Mouse (Mus musculus): ENCODE data around the gene Fat4. TPM values are rescaled to one million over a fixed set of nuclear protein-coding genes. Genes with fewer than 3 reads are reported as not detected.

The Fat4 gene
- total RNA-seq, 2 experiments from 2014 or later = 33.2 to 33.3 TPM

DNA sequence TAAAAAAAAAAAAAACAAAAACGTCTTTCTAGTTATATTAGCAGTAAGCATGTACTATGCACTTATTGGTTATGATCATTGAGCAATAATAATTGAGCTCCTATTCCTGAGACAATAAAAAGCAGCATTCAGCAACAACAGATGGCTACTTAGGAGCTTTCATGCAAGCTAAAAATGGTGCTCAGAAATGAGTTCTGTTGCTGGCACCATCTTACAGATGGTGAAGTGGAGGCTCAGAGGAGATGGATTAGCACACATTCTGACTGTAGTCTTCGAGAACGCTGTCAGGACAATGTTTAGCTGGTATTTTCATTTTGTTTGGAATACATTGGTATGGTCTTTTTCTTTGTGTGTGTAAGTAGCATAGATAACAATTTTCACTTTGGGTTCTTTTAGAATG is 20.1 kb downstream of the Fat4 start:
- no peak for DNase-seq (ENCODE audit: low spot score in 2 of 2)

DNA sequence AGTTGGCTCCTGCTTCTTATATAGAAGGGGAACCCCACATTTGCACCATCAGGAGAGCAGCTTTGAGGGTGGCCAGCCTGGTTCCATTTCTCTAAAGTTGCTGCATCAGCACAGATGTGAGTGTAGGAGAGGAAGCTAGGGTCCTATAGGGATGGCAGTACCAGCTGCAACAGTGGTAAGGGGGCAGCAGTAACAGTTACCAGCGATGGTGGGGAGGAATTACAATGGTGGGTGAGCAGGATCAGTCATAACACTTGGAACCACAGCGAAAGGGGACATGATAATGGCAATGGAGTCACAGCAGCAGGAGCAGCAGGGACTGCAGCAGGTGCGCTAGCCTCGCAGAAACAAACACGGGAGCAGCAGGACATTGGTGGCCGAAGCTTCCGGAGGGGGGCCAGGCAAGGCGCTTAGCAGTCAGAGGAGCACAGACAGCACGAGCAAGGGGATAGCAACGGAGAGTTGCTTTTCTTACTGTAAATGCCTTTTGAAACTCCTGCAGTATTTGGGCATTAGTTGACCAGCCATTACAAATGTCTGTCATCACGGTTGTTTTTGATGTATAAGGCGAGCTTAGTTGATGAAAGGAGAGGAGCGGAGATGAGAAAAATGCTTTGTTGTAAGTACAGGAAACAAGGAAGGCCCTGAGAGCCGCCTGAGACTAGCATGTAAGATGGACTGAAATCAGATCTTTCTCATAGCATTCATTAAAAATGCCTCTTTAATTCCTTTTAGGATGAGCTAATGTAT is 21.1 kb downstream of the Fat4 start:
- no peak for DNase-seq (ENCODE audit: low spot score in 2 of 2)

DNA sequence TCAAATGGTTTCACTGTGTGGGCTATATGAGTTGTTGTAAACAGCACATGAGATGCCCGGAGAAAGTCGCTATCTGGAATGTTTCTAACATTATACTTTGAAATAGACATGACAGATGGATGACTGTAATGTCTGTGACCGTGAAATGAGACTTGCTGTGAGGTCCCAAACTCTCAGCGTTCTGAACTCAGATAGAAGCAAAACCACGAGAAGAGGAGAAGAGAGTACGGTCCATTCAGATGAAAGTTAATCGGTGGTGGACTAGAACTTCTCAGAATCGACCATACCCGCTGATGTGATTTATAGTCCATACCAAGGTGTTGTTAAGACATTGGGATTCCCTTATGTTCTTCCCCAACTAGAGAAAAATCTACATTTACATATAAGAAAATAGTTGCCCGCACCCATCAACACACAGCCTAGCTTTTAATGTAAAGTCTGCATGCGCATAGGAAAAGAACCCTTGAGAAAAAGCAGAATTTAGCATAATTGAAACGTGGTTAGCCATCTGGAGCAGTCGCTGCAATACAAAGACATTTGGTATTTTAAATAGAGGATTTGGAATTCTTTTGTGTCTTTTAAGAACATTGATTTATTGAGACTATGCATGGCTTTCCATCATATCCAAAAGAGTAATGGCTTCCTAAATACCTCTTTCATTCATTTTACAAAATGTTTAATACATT is 21.8 kb downstream of the Fat4 start:
- no peak for DNase-seq (ENCODE audit: low spot score in 2 of 2)

DNA sequence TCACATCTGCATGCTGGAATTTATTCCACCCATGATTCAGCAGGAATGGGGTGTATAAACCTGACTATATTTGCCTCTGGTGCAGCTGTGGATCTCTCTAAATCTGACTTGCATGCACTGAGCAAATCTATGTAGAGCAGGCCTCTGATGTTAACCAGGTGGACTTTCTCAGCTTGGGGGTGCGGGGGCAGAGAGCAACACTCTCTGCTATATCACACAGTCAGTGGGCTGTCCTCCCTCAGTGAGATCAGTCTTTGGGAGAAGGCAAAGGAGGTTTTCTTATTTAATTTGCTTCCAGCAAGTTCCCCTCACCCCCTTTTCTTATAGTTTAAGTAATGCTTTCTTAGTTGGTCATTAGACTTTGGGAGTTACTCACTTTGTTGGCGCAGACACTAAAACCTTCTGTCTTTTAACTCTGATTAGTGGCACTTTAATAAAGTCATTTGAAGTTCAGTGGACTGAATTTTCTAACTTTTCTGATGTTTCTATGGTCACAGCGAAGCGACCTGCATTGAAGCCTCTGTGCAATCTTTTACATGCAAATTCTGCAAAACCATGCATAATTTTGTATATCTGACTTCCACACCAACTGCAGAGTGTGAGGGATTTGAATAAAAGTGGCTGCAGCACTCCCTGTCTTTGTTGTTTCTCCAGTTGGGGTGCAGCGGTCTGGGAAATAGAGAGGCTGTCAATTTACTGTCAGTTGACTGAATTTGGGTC is 26.2 kb downstream of the Fat4 start:
- DNase-seq (ENCODE audit: low spot score in 2 of 2) = no peak

DNA sequence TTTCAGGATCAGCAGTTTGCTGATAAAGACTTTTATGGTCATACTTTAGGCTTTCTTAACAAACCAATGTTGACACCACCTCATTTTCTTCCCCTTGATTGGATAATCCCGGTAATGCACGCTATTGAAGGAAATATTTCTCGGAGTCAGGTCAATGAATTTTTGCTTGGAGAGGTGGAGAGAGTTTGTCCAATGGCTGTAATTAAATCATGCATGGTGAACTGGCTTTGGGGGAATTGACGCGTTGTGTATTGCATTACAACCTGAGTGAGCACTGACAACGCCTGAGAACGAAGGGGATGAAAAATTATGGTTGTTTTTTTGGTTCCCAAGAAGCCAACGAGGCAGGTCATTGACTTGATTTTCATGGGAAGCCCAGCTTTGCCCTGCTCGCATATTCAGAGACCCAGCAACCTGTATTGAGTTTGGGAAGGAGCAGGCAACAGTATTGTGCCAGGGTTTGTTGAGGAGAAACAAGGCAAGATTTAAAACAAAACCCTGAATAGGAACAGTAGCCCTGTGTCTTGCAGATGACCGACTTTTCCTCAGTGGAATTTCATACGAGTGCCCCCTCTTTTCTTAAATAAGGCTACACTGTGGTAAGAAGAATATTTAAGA is 26.9 kb downstream of the Fat4 start:
- DNase-seq (ENCODE audit: low spot score in 2 of 2) = no peak

DNA sequence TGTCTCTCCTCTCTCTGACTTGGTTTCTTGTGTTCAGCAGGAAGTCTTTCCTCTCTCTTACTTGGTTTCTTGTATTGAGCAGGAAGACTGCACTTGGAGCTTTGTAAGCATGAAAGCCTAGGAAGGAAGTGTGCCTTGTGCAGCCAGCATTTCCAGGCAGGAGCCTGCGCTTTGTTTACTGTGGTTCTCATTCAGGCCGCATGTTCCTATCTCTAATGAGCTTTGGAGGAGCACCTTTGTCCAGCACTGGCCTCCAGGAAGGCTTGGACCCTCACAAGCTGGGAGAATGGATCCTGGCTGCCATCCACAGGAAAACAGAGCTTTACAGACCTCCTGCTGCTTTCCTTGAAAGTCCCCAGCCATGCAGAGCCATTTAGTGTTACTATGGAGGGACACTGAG is 32.2 kb downstream of the Fat4 start:
- DNase-seq (ENCODE audit: low spot score in 2 of 2) = peak in 1 of 2 experiments; percentile 42

DNA sequence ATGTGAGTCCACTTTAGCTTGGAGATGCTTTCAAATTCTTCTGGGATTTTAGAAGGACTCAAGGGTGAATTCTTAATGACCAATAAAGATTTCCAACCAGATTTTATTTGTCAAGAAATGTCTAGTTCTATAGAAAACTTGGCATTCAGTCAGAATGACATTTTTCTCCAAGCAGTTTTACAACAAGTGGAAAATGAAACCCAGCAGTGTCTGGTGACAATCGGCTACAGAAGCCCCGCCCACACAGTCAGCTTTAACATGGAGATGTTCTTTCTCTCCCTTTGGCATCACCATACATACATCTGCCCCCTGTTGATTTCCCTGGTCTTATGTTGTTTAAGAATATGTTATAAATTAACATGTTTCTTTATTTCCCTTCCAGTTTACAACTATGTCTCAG is 34.3 kb downstream of the Fat4 start:
- DNase-seq (ENCODE audit: low spot score in 2 of 2) = no peak

DNA sequence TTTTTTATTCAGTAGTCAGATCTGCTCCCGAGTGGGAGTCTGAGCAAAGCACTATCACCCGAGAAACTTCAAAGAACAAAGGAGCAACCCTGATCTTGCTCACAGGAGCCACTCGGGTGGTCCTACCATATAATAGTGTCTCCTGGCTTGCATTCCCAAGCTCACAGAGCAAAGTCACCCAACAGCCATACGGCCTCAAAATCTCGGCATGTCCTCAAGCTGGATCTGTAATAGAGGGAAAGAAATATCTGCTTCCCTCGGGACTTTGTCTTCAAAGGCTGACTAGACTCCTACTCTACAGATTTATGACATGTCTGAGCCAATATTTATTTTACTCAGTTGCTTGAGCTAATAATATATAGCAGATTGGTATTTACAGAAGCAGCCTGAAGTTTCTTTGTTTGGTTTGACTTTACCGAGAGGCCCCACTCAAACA is 36.5 kb downstream of the Fat4 start:
- no peak for DNase-seq (ENCODE audit: low spot score in 2 of 2)

DNA sequence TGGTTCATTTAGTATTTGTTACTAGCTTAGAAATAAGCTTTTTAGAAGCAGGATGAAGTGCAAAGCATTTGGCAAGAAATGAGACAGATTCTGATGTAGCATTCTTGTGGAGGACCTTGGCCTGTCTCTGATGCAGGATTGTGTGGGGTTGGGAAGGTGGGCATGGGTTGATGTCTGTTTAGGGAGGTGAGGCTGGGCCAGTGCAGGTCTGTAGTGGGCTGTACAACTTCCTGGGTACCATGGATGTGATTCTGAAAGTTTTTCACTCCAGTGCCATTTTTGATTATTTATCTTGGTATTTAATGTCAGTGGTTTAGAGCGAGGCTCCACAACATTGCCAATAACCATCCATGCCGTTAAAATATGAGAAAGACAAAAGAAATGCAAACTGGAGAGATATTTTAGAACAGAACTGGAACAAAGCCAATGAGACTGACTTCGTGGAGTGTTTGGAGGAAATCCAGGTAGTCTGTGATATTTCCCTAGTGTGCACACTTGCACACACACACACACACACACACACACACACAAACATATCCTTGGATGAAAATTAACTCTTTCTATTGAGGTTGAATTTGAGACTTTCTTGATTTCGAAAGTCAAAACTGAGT is 41.4 kb downstream of the Fat4 start:
- DNase-seq (ENCODE audit: low spot score in 2 of 2) = no peak

DNA sequence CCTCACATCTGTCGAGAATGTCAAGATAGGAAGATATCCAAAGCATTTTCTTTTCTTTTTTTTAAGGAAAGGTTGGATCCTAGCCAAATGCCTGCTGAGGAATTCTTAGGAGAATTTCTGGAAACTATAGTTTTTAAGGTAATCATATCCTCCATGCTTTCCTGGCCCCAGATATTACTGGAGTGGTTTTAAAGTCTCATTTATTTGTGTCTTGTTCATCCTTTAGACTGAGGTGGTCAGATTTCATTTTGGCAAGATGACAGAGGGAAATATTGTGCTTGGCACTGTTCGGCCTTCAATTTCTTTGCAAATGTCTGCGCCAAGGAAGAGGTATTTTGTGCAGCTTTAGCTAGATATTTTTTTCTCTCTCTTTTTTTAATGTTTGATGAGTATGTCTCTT is 42.0 kb downstream of the Fat4 start:
- DNase-seq (ENCODE audit: low spot score in 2 of 2) = no peak

DNA sequence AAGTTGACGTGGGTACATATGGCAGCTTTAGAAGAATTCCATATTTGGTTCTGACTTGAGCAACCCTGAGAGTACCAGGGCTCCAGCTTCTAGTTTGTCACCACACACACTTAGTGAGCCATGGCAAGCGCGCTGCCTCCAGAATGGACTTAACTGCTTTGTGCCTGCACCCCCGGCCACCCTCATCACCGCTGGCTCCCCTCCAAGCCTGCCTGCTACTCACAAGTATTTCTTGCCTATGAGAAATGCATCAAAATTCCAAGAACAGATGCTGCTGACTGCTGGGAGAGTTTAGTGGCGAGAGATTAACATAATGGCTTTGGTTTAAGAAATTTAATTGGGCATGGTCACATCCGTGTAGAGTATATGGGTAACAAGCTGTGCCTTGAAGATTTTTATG is 48.0 kb downstream of the Fat4 start:
- no peak for DNase-seq (ENCODE audit: low spot score in 2 of 2)

DNA sequence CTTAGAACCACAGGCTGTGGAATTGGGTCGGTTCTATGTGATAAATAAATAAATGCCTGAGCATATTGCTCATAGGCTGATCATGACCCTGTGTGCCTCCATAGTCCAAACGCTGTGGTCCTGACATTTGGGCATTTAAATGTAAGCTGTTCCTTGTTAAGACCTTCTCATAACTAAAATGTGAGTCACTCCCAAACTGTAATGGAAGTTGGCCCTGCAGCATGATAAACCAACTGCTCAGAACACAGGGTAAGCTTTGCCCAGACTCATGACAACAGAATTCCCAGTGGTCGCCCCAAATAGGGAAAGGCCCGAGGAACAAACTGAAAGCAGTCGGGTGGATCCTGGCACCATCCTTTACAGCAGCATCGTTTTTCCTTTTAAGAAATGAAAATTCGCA is 49.7 kb downstream of the Fat4 start:
- no peak for DNase-seq (ENCODE audit: low spot score in 2 of 2)

DNA sequence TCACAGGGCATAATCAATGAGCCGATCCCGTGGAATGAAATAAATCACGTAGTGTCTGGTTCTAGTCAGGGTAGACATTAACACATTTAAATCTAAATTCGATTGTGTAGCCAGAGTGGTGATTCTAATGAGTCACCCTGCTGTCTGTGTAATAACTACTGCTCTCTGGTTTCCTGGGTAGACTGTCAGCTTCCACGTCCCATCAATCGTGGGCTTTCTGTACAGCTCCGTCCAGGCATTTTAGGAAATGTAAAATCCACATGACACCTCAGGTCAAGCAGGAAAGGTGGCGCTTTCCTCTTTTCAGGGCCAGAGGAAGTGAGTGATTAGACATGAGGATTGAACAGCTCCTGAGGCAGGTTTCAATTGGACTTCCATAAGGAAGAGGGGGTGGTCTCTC is 50.4 kb downstream of the Fat4 start:
- DNase-seq (ENCODE audit: low spot score in 2 of 2) = no peak

DNA sequence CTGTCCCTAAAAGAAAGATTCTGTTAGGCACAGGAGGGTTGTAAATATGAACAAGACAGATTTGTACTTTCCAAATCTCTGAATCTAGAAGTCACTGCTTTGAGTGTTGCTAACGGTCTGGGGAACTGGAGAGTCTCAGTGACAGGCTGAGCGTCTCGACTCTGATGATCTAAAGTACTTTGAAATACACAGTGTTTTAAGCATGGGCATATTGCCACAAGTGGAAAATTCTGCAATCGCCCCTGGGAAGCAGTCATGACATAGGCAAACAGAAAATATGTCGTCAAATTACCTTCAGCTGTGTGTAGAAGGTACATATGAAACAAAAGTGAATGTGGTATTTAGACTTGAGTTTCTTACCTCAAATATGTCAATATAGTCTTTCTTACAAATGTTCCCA is 51.4 kb downstream of the Fat4 start:
- no peak for DNase-seq (ENCODE audit: low spot score in 2 of 2)

DNA sequence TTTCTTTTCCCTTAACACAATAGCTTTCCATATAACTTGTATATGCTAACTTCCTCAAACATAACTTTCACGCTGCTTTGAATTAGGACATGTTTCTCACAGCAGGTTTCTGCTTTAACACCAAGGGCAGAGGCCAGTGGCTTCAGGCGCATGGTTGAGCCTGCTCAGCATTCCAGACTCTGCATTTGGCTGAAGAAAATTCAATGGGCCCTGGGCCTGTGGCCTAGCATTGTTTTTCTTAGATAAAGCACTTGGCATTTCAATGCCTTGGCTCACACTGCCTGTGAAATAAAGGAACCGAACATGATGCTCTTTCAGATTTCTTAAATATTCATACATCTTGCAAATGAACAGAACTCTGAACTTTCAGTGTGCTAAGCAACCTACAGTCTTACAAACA is 52.8 kb downstream of the Fat4 start:
- no peak for DNase-seq (ENCODE audit: low spot score in 2 of 2)

DNA sequence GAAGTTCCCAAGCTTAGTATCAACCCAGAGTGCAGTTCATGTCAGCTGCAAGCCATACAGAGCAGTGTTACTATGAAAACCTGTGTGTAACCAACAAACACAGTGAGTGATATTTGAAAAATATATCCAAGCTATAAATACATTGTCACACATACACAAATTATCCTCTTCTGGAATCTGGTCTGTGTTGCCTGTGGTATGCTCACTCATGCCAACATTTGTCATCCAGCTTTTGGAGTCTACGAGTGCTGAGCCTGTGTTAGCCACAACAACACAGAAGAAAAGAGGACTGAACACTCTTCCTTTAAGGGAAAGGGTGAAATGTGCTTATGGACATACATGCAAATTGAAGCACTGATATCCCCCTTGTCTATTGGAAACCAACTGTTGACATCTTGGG is 53.6 kb downstream of the Fat4 start:
- no peak for DNase-seq (ENCODE audit: low spot score in 2 of 2)

DNA sequence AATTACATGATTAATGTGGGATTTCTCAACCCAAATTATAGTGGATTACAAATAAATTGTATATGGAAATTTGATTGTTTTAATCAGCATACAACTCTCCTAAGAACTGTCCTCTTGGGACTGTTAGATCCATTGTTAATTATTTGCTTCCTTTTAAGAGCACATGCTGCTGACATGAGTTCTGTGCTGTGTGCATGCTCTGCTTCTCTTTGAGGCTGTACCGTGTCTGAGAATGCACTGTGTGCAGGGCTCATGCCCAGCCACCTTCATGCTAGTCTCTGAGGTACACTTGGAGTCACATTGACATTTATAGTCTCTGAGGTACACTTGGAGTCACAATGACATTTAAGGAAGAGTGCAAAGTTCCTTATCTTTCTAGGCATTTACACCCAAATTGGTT is 58.4 kb downstream of the Fat4 start:
- DNase-seq (ENCODE audit: low spot score in 2 of 2) = no peak

DNA sequence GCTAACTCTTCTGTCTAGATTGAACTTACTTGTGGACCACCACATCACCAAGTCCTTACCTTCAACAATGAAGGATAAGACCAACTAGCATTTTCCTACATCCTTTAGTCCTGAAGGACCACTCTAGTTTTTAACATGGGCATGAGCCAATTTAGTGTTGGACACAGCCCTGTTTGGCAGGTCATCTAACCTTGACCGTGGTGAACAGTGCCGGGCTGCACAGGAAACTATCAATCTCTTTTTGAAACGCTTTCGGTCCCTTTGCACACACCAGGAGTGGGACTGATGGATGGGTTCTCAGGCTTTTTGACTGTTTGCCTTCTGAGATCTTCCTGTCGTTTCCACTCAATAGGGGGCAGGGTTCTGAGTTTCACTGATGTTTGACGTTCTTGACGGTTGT is 61.0 kb downstream of the Fat4 start:
- no peak for DNase-seq (ENCODE audit: low spot score in 2 of 2)

DNA sequence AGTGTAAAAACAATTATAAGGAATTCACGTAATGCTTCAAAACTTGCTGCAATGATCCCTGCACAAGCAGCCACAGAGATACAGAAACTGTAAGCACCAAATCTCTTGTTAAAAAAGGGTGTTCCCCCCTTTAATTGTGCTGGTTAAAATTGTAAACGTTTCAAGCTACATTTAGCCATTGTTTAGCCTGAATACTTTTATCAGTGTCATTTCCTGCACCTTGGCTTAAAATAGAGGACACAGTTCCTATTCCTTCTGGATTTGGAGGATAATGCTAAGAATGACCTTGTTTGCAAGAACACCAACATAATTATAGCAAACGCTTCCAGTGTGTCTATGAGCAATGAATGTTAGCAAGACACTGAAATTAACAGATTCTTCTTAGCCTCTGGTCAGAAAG is 65.9 kb downstream of the Fat4 start:
- no peak for DNase-seq (ENCODE audit: low spot score in 2 of 2)

DNA sequence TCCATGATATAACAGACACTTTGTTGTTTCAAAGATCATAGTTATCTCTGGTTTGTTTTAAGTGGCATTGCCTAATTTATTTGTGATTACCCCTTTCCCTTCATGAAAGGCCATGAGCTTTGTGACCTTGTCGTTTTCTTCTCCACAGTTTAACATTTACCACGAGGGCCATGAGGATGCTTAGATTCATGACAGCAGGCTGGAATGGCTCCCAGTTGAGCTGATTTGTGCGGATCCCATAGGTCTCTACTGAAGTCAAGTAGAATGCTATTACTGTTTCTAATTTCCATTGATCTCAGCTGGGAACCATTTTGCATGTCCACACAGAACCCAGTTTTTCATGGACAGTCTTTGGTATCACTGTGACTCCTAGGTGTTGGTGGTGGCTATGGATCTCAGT is 67.5 kb downstream of the Fat4 start:
- DNase-seq (ENCODE audit: low spot score in 2 of 2) = no peak

DNA sequence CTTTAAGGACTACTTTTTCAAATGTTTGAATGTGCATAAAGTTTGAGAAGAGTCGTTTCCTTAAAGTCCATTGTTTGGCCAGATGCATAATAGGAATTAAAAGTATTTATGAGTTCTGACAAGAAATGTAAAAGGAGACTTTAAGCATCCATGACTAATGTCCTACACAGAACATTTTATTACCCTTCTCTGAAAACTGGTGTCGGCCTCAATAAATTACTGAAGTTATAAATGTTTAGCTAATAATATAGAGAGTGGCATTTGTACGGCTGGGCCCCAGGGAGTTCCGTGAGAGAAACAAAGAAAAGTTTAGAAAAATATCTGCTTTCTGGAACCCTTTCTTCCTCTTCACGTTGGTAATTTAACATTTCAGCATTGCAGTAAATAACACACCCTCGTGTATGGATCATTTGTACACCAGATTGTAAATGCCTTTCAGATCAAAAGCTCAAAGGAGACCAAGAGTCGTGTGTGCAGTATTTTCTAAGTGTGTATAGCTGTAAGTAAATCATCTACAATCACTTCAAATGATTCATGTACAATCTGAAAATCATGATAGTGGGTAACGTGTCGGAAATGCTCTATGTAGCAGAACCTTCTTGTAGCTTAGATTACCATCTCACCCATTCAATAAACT is 69.4 kb downstream of the Fat4 start:
- no peak for DNase-seq (ENCODE audit: low spot score in 2 of 2)
